Mouse (Mus musculus): Measurements from ENCODE around the gene Mavs. TPM values are rescaled to one million over a fixed set of nuclear protein-coding genes. Genes with fewer than 3 reads are reported as not detected.
"Not testable (repeated sequence)": the region's sequence is repeated elsewhere in the genome, so short reads cannot be mapped to it uniquely, and the experiment has no call there.

The Mavs gene
- polyA plus RNA-seq, 1 experiment: 80.8 TPM

DNA sequence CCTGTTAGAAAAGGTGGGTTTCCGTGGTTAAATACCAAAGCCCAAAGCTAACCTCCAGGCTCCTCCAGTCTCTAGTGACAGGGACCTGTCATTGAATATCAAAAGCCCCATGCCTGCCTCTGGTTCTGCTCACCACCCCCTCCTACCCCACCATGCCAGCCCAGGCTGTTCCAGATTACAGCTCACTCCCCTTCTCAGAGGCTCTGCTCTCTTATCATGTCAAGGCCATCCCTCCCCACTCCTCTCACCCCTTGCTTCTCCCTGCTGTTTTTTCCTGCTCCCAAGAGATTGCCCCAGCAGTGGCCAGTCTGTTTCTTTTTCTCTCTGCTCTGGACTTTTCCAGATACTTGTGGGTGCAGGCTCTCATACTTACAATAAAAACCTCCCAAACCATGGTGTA, 10.3 kb upstream of the Mavs start:
- Histone ChIP-seq H3K4me1 (ENCODE audit: control insufficient read depth, insufficient read depth, insufficient read length, low read length) (peaks cover 14% of the 10 kb centered on the region; the same call in 1 of the 2 replicates), H3K4me3 (ENCODE audit: low read depth, low read length) (no peak overlapping the region), H3K27ac (ENCODE audit: insufficient read depth, low read depth, low read length) (no peak overlapping the region), H3K27me3 (ENCODE audit: control insufficient read depth, insufficient read depth, low read length) (no peaks in the 10 kb centered on the region), H3K36me3 (ENCODE audit: control insufficient read depth, insufficient read depth, low read length) (no peaks in the 10 kb centered on the region)
- 85% methylated on average over 1 of the region's 1 CpGs for WGBS
- no peak for TF ChIP-seq CTCF (IDR thresholded peaks at IDR 0.05; ENCODE audit: extremely low read depth, insufficient read length, insufficient replicate concordance, low read depth, low read length)
- no peak for TF ChIP-seq POLR2A (IDR thresholded peaks at IDR 0.05; ENCODE audit: low read depth, low read length)

DNA sequence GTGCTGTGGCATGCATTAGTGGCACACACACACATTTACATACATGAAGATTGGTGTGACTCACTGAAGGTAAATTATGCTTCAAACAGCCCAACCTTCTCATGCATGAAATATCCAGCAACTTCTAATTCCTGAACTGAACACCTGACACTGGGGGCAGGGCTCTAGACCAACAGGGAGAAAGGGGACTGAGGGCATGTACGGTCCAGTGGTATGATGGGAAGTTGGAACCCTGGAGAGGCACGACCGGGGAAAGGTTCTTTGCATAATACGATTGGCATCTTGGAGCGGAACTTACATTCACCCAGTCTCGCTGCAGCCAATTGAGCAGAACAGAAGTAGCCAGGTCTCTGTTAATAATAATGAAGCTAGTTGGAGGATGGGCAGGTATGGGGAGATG, 8.7 kb upstream of the Mavs start:
- H3K27me3 ChIP-seq (ENCODE audit: control insufficient read depth, insufficient read depth, low read length): no peaks in the 10 kb centered on the region
- H3K36me3 ChIP-seq (ENCODE audit: control insufficient read depth, insufficient read depth, low read length): no peaks in the 10 kb centered on the region
- H3K27ac ChIP-seq (ENCODE audit: insufficient read depth, low read depth, low read length): no peak overlapping the region
- no peak for TF ChIP-seq CTCF (IDR thresholded peaks at IDR 0.05; ENCODE audit: extremely low read depth, insufficient read length, insufficient replicate concordance, low read depth, low read length)
- TF ChIP-seq POLR2A (IDR thresholded peaks at IDR 0.05; ENCODE audit: low read depth, low read length): no peak
- 95% methylated on average over 6 of the region's 6 CpGs for WGBS
- no peak overlapping the region for H3K4me3 ChIP-seq (ENCODE audit: low read depth, low read length)
- peaks cover 14% of the 10 kb centered on the region; the same call in 1 of the 2 replicates for H3K4me1 ChIP-seq (ENCODE audit: control insufficient read depth, insufficient read depth, insufficient read length, low read length)

DNA sequence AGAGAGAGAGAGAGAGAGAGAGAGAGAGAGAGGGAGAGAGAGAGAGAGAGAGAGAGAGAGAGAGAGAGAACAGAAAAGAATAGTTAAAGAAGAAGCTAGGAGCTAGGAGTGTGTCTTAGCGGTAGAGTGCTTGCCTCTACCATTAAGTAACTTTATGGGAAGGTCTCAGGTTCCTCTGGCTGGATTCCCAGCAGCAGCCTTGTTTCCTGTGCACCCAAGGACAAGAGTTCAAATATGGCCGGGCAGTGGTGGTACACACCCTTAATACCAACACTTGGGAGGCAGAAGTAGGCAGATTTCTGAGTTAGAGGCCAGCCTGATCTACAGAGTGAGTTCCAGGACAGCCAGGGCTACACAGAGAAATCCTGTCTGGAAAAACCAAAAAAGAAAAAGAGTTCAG, 7.2 kb upstream of the Mavs start:
- H3K27ac ChIP-seq (ENCODE audit: insufficient read depth, low read depth, low read length): peak overlapping the region; percentile 32; the same call in 1 of the 2 replicates
- H3K36me3 ChIP-seq (ENCODE audit: control insufficient read depth, insufficient read depth, low read length); H3K4me3 ChIP-seq (ENCODE audit: low read depth, low read length); H3K27me3 ChIP-seq (ENCODE audit: control insufficient read depth, insufficient read depth, low read length): not testable (repeated sequence)
- H3K4me1 ChIP-seq (ENCODE audit: control insufficient read depth, insufficient read depth, insufficient read length, low read length): peaks cover 12% of the 10 kb centered on the region; the same call in 1 of the 2 replicates
- WGBS: 16% methylated on average over 2 of the region's 2 CpGs

DNA sequence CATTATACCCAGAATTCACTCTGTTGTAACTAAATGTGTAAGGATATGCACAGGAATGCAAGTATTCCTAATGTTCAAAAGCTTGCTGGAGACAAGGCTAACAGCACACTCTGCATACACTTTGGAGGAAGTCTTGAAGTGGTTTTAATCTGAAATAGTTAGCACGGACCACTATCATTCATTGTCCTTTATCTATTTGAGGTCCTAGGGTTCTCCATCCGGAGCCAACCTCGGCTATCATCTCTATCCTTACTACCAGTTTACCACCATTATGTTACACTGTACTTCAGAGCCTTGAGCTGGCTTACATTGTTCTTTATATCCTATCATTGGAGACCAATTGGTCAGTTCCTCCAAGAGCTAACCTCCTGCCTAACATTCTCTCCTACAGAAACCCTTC, 6.6 kb upstream of the Mavs start:
- Histone ChIP-seq H3K4me3 (ENCODE audit: low read depth, low read length) (no peak overlapping the region), H3K4me1 (ENCODE audit: control insufficient read depth, insufficient read depth, insufficient read length, low read length) (peaks cover 12% of the 10 kb centered on the region; the same call in 1 of the 2 replicates), H3K27ac (ENCODE audit: insufficient read depth, low read depth, low read length) (0 out of 2 replicates have a peak overlapping the region, but pooled peaks have one; percentile 32), H3K36me3 (ENCODE audit: control insufficient read depth, insufficient read depth, low read length) (no peaks in the 10 kb centered on the region), H3K27me3 (ENCODE audit: control insufficient read depth, insufficient read depth, low read length) (no peaks in the 10 kb centered on the region)
- 92% methylated on average over 3 of the region's 3 CpGs for WGBS
- TF ChIP-seq CTCF (IDR thresholded peaks at IDR 0.05; ENCODE audit: extremely low read depth, insufficient read length, insufficient replicate concordance, low read depth, low read length): no peak
- TF ChIP-seq POLR2A (IDR thresholded peaks at IDR 0.05; ENCODE audit: low read depth, low read length): no peak

DNA sequence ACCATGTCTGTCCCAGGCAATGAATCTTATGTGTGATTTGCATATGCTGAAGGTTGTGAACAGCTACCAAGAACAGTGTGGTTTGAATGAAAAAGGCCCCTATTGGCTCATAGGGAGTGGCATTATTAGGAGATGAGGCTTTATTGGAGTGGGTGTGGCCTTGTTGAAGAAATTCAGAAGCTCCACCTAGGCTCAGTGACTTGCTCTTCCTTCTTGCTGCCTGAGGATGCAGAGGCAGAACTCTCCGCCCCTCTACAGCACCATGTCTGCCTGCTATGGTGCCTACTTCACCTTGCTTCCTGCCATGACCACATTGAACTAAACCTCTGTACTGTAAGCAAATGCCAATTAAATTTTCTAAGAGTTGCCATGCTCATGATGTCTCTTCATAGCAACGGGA, 1.3 kb upstream of the Mavs start:
- 35% methylated on average over 2 of the region's 2 CpGs for WGBS
- no peak for TF ChIP-seq CTCF (IDR thresholded peaks at IDR 0.05; ENCODE audit: extremely low read depth, insufficient read length, insufficient replicate concordance, low read depth, low read length)
- no peak for TF ChIP-seq POLR2A (IDR thresholded peaks at IDR 0.05; ENCODE audit: low read depth, low read length)

DNA sequence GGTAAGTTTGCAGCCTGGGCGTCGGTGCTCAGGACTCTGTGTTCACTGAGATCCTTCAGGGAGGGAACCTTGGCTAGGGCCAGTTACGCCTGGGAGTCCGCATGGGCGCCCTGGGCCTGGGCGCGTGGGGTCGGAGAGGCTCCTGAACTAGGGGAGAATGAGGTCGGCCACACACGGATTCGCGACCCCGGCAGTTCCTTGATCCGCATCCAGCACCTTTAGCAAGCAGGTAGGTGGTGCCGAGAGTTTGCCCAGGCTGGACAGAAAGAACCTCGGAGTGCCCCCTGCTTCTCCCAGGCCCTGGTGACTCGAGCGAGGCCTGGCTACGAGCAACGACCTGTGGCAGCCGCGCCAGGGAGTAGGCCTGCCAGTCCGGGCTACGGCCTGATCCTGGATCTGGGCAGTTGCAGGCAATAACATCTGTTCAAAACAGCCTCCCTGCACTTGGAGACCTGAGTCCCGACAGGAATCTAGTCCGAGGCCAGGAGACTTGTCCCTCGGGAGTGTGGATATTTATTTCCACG, 326 bp downstream of the Mavs start:
- TF ChIP-seq CTCF (IDR thresholded peaks at IDR 0.05; ENCODE audit: extremely low read depth, insufficient read length, insufficient replicate concordance, low read depth, low read length) (no peak), POLR2A (IDR thresholded peaks at IDR 0.05; ENCODE audit: low read depth, low read length) (no peak)
- WGBS: 1% methylated on average over 28 of the region's 28 CpGs
- peak overlapping the region; percentile 83 for H3K4me3 ChIP-seq (ENCODE audit: low read depth, low read length)
- peaks cover 13% of the 10 kb centered on the region for H3K4me1 ChIP-seq (ENCODE audit: control insufficient read depth, insufficient read depth, insufficient read length, low read length)
- no peaks in the 10 kb centered on the region for H3K27me3 ChIP-seq (ENCODE audit: control insufficient read depth, insufficient read depth, low read length)
- peak overlapping the region; percentile 86 for H3K27ac ChIP-seq (ENCODE audit: insufficient read depth, low read depth, low read length)
- H3K36me3 ChIP-seq (ENCODE audit: control insufficient read depth, insufficient read depth, low read length): peaks cover 5% of the 10 kb centered on the region

More for the DNA sequence above, 1.3 kb upstream of the Mavs start:
- Histone ChIP-seq H3K4me1 (ENCODE audit: control insufficient read depth, insufficient read depth, insufficient read length, low read length) (peaks cover 13% of the 10 kb centered on the region), H3K36me3 (ENCODE audit: control insufficient read depth, insufficient read depth, low read length) (peaks cover 2% of the 10 kb centered on the region; the same call in 1 of the 2 replicates), H3K27me3 (ENCODE audit: control insufficient read depth, insufficient read depth, low read length) (no peaks in the 10 kb centered on the region), H3K27ac (ENCODE audit: insufficient read depth, low read depth, low read length) (no peak overlapping the region), H3K4me3 (ENCODE audit: low read depth, low read length) (no peak overlapping the region)

DNA sequence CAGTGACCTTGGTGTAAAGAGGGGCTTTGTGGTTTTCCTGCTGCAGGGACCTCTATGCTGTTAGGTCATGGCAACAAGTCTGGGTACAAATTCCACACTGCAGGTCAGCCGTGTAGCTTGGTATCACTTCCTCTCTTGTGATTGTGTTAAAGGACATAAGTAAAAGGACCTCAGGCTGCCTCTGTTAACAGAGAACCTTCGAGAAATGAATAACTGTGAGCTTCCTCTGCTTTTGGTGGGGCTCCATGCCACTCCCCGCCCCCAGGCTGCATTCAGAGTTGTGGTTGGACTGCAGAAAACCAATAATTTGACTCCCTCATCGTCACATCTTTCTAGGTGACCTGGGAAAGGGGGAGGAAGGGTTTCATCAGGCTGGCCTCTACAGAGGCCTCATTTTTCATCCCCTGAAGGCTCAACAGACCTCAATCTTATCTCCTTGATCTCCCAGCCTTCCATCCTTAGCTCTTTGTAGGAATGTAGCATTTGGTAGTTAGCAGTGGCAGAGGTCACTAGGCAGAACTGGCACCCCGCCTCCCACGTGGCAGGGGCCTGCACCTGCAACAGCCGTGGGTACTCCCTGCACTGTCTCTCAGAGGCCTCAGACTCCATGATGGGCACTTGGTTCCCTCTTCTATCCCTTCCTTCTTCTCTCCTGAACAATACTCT, 1.2 kb downstream of the Mavs start:
- Histone ChIP-seq H3K36me3 (ENCODE audit: control insufficient read depth, insufficient read depth, low read length) (peaks cover 10% of the 10 kb centered on the region), H3K4me3 (ENCODE audit: low read depth, low read length) (peak overlapping the region; percentile 83), H3K27me3 (ENCODE audit: control insufficient read depth, insufficient read depth, low read length) (no peaks in the 10 kb centered on the region), H3K27ac (ENCODE audit: insufficient read depth, low read depth, low read length) (peak overlapping the region; percentile 86), H3K4me1 (ENCODE audit: control insufficient read depth, insufficient read depth, insufficient read length, low read length) (peaks cover 13% of the 10 kb centered on the region)
- 34% methylated on average over 7 of the region's 7 CpGs for WGBS
- TF ChIP-seq POLR2A (IDR thresholded peaks at IDR 0.05; ENCODE audit: low read depth, low read length) (no peak), CTCF (IDR thresholded peaks at IDR 0.05; ENCODE audit: extremely low read depth, insufficient read length, insufficient replicate concordance, low read depth, low read length) (no peak)
